Mouse (Mus musculus): ENCODE data around the gene Fgf2. TPM values are rescaled to one million over a fixed set of nuclear protein-coding genes. Genes with fewer than 3 reads are reported as not detected.

The Fgf2 gene
- total and polyA plus RNA-seq, 2 experiments from 2014 or later: 0.57 to 1.9 TPM

GRCm38 (mm10) chr3:37396930-37397608 is 48.9 kb downstream of the Fgf2 start:
- DNase-seq (ENCODE audit: low spot score): no peak
- no peaks in the 10 kb centered on the region for H3K4me1 ChIP-seq (ENCODE audit: insufficient read depth, low read length)
- no peak for TF ChIP-seq CTCF (IDR thresholded peaks at IDR 0.05)
- 88% methylated on average over 5 of the region's 5 CpGs for WGBS
- H3K9me3 ChIP-seq (ENCODE audit: low read length): no peaks in the 10 kb centered on the region
- no peaks in the 10 kb centered on the region for H3K36me3 ChIP-seq (ENCODE audit: insufficient read depth, low read length)
- H3K4me3 ChIP-seq (ENCODE audit: low read depth, low read length): no peak overlapping the region
- ATAC-seq (ENCODE audit: low FRiP score): no peak
- H3K4me2 ChIP-seq (ENCODE audit: low read depth, low read length, poor library complexity, severe bottlenecking): no peak overlapping the region
- H3K27me3 ChIP-seq (ENCODE audit: insufficient read depth, low read length): no peaks in the 10 kb centered on the region
- H3K9ac ChIP-seq (replicated peaks; ENCODE audit: low read length, poor library complexity, severe bottlenecking): no peak overlapping the region
- no peak overlapping the region for H3K27ac ChIP-seq (ENCODE audit: low read depth, low read length)

GRCm38 (mm10) chr3:37397646-37398045 is 49.5 kb downstream of the Fgf2 start:
- 91% methylated on average over 3 of the region's 3 CpGs for whole genome bisulfite sequencing
- TF ChIP-seq CTCF (IDR thresholded peaks at IDR 0.05): no peak

GRCm38 (mm10) chr3:37398661-37399395 is 50.7 kb downstream of the Fgf2 start:
- Histone ChIP-seq H3K4me2 (ENCODE audit: low read depth, low read length, poor library complexity, severe bottlenecking) (no peak overlapping the region), H3K9me3 (ENCODE audit: low read length) (no peaks in the 10 kb centered on the region), H3K27ac (ENCODE audit: low read depth, low read length) (no peak overlapping the region), H3K36me3 (ENCODE audit: insufficient read depth, low read length) (no peaks in the 10 kb centered on the region), H3K27me3 (ENCODE audit: insufficient read depth, low read length) (no peaks in the 10 kb centered on the region), H3K4me3 (ENCODE audit: low read depth, low read length) (no peak overlapping the region), H3K4me1 (ENCODE audit: insufficient read depth, low read length) (no peaks in the 10 kb centered on the region), H3K9ac (replicated peaks; ENCODE audit: low read length, poor library complexity, severe bottlenecking) (no peak overlapping the region)
- 87% methylated on average over 7 of the region's 7 CpGs for WGBS
- TF ChIP-seq CTCF (IDR thresholded peaks at IDR 0.05): no peak
- peak; percentile 49; the same call in 1 of the 2 replicates for ATAC-seq (ENCODE audit: low FRiP score)
- DNase-seq (ENCODE audit: low spot score): peak; percentile 80

More at GRCm38 (mm10) chr3:37397646-37398045, 49.5 kb downstream of the Fgf2 start:
- Histone ChIP-seq H3K4me2 (ENCODE audit: low read depth, low read length, poor library complexity, severe bottlenecking) (no peak overlapping the region), H3K4me3 (ENCODE audit: low read depth, low read length) (no peak overlapping the region), H3K36me3 (ENCODE audit: insufficient read depth, low read length) (no peaks in the 10 kb centered on the region), H3K27me3 (ENCODE audit: insufficient read depth, low read length) (no peaks in the 10 kb centered on the region), H3K4me1 (ENCODE audit: insufficient read depth, low read length) (no peaks in the 10 kb centered on the region), H3K9ac (replicated peaks; ENCODE audit: low read length, poor library complexity, severe bottlenecking) (no peak overlapping the region), H3K27ac (ENCODE audit: low read depth, low read length) (no peak overlapping the region), H3K9me3 (ENCODE audit: low read length) (no peaks in the 10 kb centered on the region)
- ATAC-seq (ENCODE audit: low FRiP score) (no peak), DNase-seq (ENCODE audit: low spot score) (no peak)

GRCm38 (mm10) chr3:37401729-37402610 is 53.8 kb downstream of the Fgf2 start:
- H3K9ac ChIP-seq (replicated peaks; ENCODE audit: low read length, poor library complexity, severe bottlenecking): no peak overlapping the region
- 76% methylated on average over 11 of the region's 11 CpGs for WGBS
- no peaks in the 10 kb centered on the region for H3K27me3 ChIP-seq (ENCODE audit: insufficient read depth, low read length)
- H3K36me3 ChIP-seq (ENCODE audit: insufficient read depth, low read length): no peaks in the 10 kb centered on the region
- H3K27ac ChIP-seq (ENCODE audit: low read depth, low read length): no peak overlapping the region
- no peaks in the 10 kb centered on the region for H3K4me1 ChIP-seq (ENCODE audit: insufficient read depth, low read length)
- DNase-seq (ENCODE audit: low spot score) (no peak), ATAC-seq (ENCODE audit: low FRiP score) (no peak)
- no peaks in the 10 kb centered on the region for H3K9me3 ChIP-seq (ENCODE audit: low read length)
- H3K4me3 ChIP-seq (ENCODE audit: low read depth, low read length): no peak overlapping the region
- H3K4me2 ChIP-seq (ENCODE audit: low read depth, low read length, poor library complexity, severe bottlenecking): no peak overlapping the region
- no peak for TF ChIP-seq CTCF (IDR thresholded peaks at IDR 0.05)

GRCm38 (mm10) chr3:37407598-37407997 is 59.5 kb downstream of the Fgf2 start:
- Histone ChIP-seq H3K9me3 (ENCODE audit: low read length) (no peaks in the 10 kb centered on the region), H3K27me3 (ENCODE audit: insufficient read depth, low read length) (no peaks in the 10 kb centered on the region)
- no peak for ATAC-seq (ENCODE audit: low FRiP score)

More at GRCm38 (mm10) chr3:37407598-37407997, 59.5 kb downstream of the Fgf2 start:
- Histone ChIP-seq H3K4me2 (ENCODE audit: low read depth, low read length, poor library complexity, severe bottlenecking) (no peak overlapping the region), H3K36me3 (ENCODE audit: insufficient read depth, low read length) (no peaks in the 10 kb centered on the region), H3K4me3 (ENCODE audit: low read depth, low read length) (no peak overlapping the region), H3K9ac (replicated peaks; ENCODE audit: low read length, poor library complexity, severe bottlenecking) (no peak overlapping the region), H3K4me1 (ENCODE audit: insufficient read depth, low read length) (no peaks in the 10 kb centered on the region), H3K27ac (ENCODE audit: low read depth, low read length) (no peak overlapping the region)
- no peak for DNase-seq (ENCODE audit: low spot score)
- no peak for TF ChIP-seq CTCF (IDR thresholded peaks at IDR 0.05)

Measured in midbrain, postnatal 0 days (tissue).